Mouse (Mus musculus): ENCODE measurements around the gene Rgs16.

Gene Rgs16

GRCm38 (mm10) chr1:153700448-153701063 lies 39.6 kb upstream of the Rgs16 start:
- Histone ChIP-seq H3K4me3 (replicated peaks; ENCODE audit: low read length) (no peak overlapping the region), H3K27me3 (ENCODE audit: insufficient read depth, low read length) (peaks cover 25% of the 10 kb centered on the region), H3K9me3 (ENCODE audit: low read length) (no peaks in the 10 kb centered on the region), H3K36me3 (ENCODE audit: insufficient read depth, low read length) (no peaks in the 10 kb centered on the region), H3K4me1 (replicated peaks; ENCODE audit: low read depth, low read length) (peaks cover 41% of the 10 kb centered on the region)
- TF ChIP-seq CTCF (conservative IDR thresholded peaks at IDR 0.05; ENCODE audit: low read length) (no peak), POU5F1 (IDR thresholded peaks at IDR 0.05; ENCODE audit: borderline replicate concordance, low read length) (no peak), NANOG (IDR thresholded peaks at IDR 0.05; ENCODE audit: borderline replicate concordance, low read length) (no peak)

DNA sequence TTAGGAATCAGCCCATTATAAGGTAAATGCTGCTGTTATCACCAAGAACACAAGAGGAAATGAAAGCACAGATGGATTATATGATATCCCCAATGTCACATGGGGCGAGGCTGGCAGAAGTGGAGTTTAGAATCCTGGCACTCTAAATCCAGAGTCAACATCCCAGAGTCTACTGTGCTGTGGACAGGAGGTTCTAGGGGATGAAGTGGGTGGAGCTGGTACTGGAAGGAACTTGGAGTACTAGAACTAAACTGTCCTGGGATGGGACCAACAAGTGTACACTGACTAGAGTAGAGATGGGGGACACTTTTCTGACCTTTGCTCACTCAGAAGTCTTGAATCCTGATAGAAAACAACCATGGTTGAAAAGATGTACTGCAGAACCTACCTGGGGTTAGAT lies 38.7 kb upstream of the Rgs16 start:
- peaks cover 44% of the 10 kb centered on the region for H3K4me1 ChIP-seq (replicated peaks; ENCODE audit: low read depth, low read length)
- no peaks in the 10 kb centered on the region for H3K9me3 ChIP-seq (ENCODE audit: low read length)
- no peak overlapping the region for H3K4me3 ChIP-seq (replicated peaks; ENCODE audit: low read length)
- H3K36me3 ChIP-seq (ENCODE audit: insufficient read depth, low read length) = no peaks in the 10 kb centered on the region
- H3K27me3 ChIP-seq (ENCODE audit: insufficient read depth, low read length) = peaks cover 24% of the 10 kb centered on the region
- TF ChIP-seq CTCF (conservative IDR thresholded peaks at IDR 0.05; ENCODE audit: low read length) = no peak
- TF ChIP-seq POU5F1 (IDR thresholded peaks at IDR 0.05; ENCODE audit: borderline replicate concordance, low read length) = no peak
- TF ChIP-seq NANOG (IDR thresholded peaks at IDR 0.05; ENCODE audit: borderline replicate concordance, low read length) = no peak

GRCm38 (mm10) chr1:153702166-153702852 lies 37.8 kb upstream of the Rgs16 start:
- Histone ChIP-seq H3K9me3 (ENCODE audit: low read length) (no peaks in the 10 kb centered on the region), H3K4me3 (replicated peaks; ENCODE audit: low read length) (no peak overlapping the region), H3K27me3 (ENCODE audit: insufficient read depth, low read length) (peaks cover 16% of the 10 kb centered on the region), H3K36me3 (ENCODE audit: insufficient read depth, low read length) (no peaks in the 10 kb centered on the region), H3K4me1 (replicated peaks; ENCODE audit: low read depth, low read length) (peaks cover 38% of the 10 kb centered on the region)
- TF ChIP-seq CTCF (conservative IDR thresholded peaks at IDR 0.05; ENCODE audit: low read length) = no peak
- no peak for TF ChIP-seq POU5F1 (IDR thresholded peaks at IDR 0.05; ENCODE audit: borderline replicate concordance, low read length)
- TF ChIP-seq NANOG (IDR thresholded peaks at IDR 0.05; ENCODE audit: borderline replicate concordance, low read length) = no peak

- H3K4me3 ChIP-seq (replicated peaks; ENCODE audit: low read length) = no peak overlapping the region
These were observed 37.2 kb upstream of the Rgs16 start for GRCm38 (mm10) chr1:153702853-153703410.

GRCm38 (mm10) chr1:153703445-153703991 lies 36.6 kb upstream of the Rgs16 start:
- Histone ChIP-seq H3K4me1 (replicated peaks; ENCODE audit: low read depth, low read length) (peaks cover 32% of the 10 kb centered on the region), H3K36me3 (ENCODE audit: insufficient read depth, low read length) (no peaks in the 10 kb centered on the region), H3K27me3 (ENCODE audit: insufficient read depth, low read length) (peaks cover 12% of the 10 kb centered on the region), H3K4me3 (replicated peaks; ENCODE audit: low read length) (no peak overlapping the region), H3K9me3 (ENCODE audit: low read length) (no peaks in the 10 kb centered on the region)
- TF ChIP-seq POU5F1 (IDR thresholded peaks at IDR 0.05; ENCODE audit: borderline replicate concordance, low read length) = no peak
- TF ChIP-seq CTCF (conservative IDR thresholded peaks at IDR 0.05; ENCODE audit: low read length) = no peak
- no peak for TF ChIP-seq NANOG (IDR thresholded peaks at IDR 0.05; ENCODE audit: borderline replicate concordance, low read length)

More at GRCm38 (mm10) chr1:153702853-153703410, 37.2 kb upstream of the Rgs16 start:
- no peak for TF ChIP-seq POU5F1 (IDR thresholded peaks at IDR 0.05; ENCODE audit: borderline replicate concordance, low read length)
- H3K27me3 ChIP-seq (ENCODE audit: insufficient read depth, low read length) = peaks cover 16% of the 10 kb centered on the region
- no peaks in the 10 kb centered on the region for H3K36me3 ChIP-seq (ENCODE audit: insufficient read depth, low read length)
- H3K9me3 ChIP-seq (ENCODE audit: low read length) = no peaks in the 10 kb centered on the region
- H3K4me1 ChIP-seq (replicated peaks; ENCODE audit: low read depth, low read length) = peaks cover 32% of the 10 kb centered on the region

DNA sequence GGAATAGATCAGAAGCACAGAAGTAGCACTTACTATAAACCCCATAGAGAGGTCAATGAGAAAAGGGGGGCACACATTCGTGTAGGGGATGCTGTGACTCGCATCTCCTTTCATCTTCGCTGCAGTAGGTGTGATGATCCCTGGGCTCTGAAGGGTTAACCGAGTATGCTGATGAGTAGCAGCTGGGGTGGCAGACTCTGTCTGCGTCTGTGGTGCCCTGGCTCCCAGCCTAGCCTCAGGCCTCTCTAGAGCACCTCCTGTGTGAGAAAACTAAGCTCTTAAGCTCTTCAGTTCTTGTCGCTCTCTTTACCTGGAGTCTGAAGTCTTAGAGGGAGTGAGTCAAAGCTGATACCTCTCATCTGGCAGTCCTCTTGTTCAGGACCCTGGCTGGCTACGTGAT lies 36.0 kb upstream of the Rgs16 start:
- H3K36me3 ChIP-seq (ENCODE audit: insufficient read depth, low read length) = no peaks in the 10 kb centered on the region
- peaks cover 32% of the 10 kb centered on the region for H3K4me1 ChIP-seq (replicated peaks; ENCODE audit: low read depth, low read length)
- no peak overlapping the region for H3K4me3 ChIP-seq (replicated peaks; ENCODE audit: low read length)
- peaks cover 10% of the 10 kb centered on the region for H3K27me3 ChIP-seq (ENCODE audit: insufficient read depth, low read length)
- TF ChIP-seq NANOG (IDR thresholded peaks at IDR 0.05; ENCODE audit: borderline replicate concordance, low read length) (no peak), CTCF (conservative IDR thresholded peaks at IDR 0.05; ENCODE audit: low read length) (no peak), POU5F1 (IDR thresholded peaks at IDR 0.05; ENCODE audit: borderline replicate concordance, low read length) (no peak)
- no peaks in the 10 kb centered on the region for H3K9me3 ChIP-seq (ENCODE audit: low read length)

DNA sequence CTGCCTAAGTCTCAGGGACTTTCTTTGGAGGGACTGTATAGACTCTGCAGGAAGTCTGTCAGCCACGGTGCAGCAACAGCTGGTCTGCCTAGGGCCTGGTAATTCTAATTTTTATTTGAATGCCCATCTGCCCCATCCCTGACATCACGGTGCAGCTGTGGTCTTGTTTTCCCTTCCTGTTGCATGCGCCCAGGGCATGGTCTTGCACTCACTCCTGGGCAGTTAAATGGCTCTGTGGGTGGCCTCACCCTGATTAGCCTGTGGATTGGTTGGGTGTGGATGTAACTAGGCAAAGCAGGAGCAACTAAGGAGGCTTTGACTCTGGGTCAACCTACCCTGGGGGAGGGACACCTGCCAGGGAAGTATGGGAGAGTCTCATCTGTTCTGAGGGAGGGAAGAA lies 35.2 kb upstream of the Rgs16 start:
- Histone ChIP-seq H3K36me3 (ENCODE audit: insufficient read depth, low read length) (no peaks in the 10 kb centered on the region), H3K4me3 (replicated peaks; ENCODE audit: low read length) (no peak overlapping the region), H3K9me3 (ENCODE audit: low read length) (no peaks in the 10 kb centered on the region), H3K4me1 (replicated peaks; ENCODE audit: low read depth, low read length) (peaks cover 32% of the 10 kb centered on the region), H3K27me3 (ENCODE audit: insufficient read depth, low read length) (peaks cover 10% of the 10 kb centered on the region)
- TF ChIP-seq POU5F1 (IDR thresholded peaks at IDR 0.05; ENCODE audit: borderline replicate concordance, low read length) = no peak
- no peak for TF ChIP-seq NANOG (IDR thresholded peaks at IDR 0.05; ENCODE audit: borderline replicate concordance, low read length)
- TF ChIP-seq CTCF (conservative IDR thresholded peaks at IDR 0.05; ENCODE audit: low read length) = no peak

DNA sequence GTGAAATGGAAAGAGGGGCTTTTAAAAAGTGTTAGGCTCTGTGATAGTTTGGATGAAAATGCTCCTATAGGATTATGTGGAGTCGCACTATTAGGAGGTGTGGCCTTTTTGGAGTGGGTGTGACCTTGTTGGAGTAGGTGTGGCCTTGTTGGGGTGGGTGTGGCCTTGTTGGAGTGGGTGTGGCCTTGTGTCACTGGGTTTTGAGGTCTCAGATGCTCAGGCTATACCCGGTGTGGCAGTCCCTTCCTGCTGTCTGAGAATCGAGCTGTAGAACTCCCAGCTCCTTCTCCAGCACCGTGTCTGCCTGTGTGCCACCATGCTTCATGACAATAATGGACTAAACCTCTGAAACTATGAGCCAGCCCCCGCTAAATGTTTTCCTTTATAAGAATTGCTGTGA lies 31.5 kb upstream of the Rgs16 start:
- Histone ChIP-seq H3K27me3 (ENCODE audit: insufficient read depth, low read length) (no peaks in the 10 kb centered on the region), H3K4me3 (replicated peaks; ENCODE audit: low read length) (no peak overlapping the region), H3K36me3 (ENCODE audit: insufficient read depth, low read length) (no peaks in the 10 kb centered on the region), H3K9me3 (ENCODE audit: low read length) (no peaks in the 10 kb centered on the region), H3K4me1 (replicated peaks; ENCODE audit: low read depth, low read length) (peaks cover 22% of the 10 kb centered on the region)
- no peak for TF ChIP-seq POU5F1 (IDR thresholded peaks at IDR 0.05; ENCODE audit: borderline replicate concordance, low read length)
- no peak for TF ChIP-seq NANOG (IDR thresholded peaks at IDR 0.05; ENCODE audit: borderline replicate concordance, low read length)
- no peak for TF ChIP-seq CTCF (conservative IDR thresholded peaks at IDR 0.05; ENCODE audit: low read length)

Data from E14TG2a.4 (cell line).